Mouse (Mus musculus) liver (tissue): ENCODE results near the gene Tprg.

Experiments used
- DNase-seq: peaks from one replicate; pipeline ENCODE4 v3.0.0-alpha.2; 2020; ENCODE audit warnings: mixed read lengths

Gene Tprg

GRCm38 (mm10) chr16:25286517-25286916 is at the start of gene Tprg:
Gene Tprg (plus strand): TSS chr16:25286817.
- DNase-seq, result no peak

GRCm38 (mm10) chr16:25238274-25239050 is 48.2 kb upstream of the Tprg start:
- DNase-seq, result no peak

- no peak for DNase-seq
These were observed 37.7 kb upstream of the Tprg start for GRCm38 (mm10) chr16:25248889-25249288.

GRCm38 (mm10) chr16:25250129-25250749 is 36.4 kb upstream of the Tprg start:
- no peak for DNase-seq

GRCm38 (mm10) chr16:25251080-25251479 is 35.5 kb upstream of the Tprg start:
- DNase-seq, result no peak

GRCm38 (mm10) chr16:25254646-25255045 is 32.0 kb upstream of the Tprg start:
- no peak for DNase-seq

GRCm38 (mm10) chr16:25255186-25255585 is 31.4 kb upstream of the Tprg start:
- DNase-seq, result peak; percentile 3

- DNase-seq, result no peak
These were observed 30.9 kb upstream of the Tprg start for GRCm38 (mm10) chr16:25255603-25256260.

- no peak for DNase-seq
These were observed 24.3 kb upstream of the Tprg start for GRCm38 (mm10) chr16:25262306-25262705.

- no peak for DNase-seq
These were observed 23.7 kb upstream of the Tprg start for GRCm38 (mm10) chr16:25262965-25263364.

- DNase-seq, result peak; percentile 66
These were observed 23.0 kb upstream of the Tprg start for GRCm38 (mm10) chr16:25263520-25264149.

- no peak for DNase-seq
These were observed 21.4 kb upstream of the Tprg start for GRCm38 (mm10) chr16:25265177-25265576.

- DNase-seq, result no peak
These were observed 18.3 kb upstream of the Tprg start for GRCm38 (mm10) chr16:25268276-25268675.

- DNase-seq, result no peak
These were observed 4.1 kb upstream of the Tprg start for GRCm38 (mm10) chr16:25282563-25282962.

GRCm38 (mm10) chr16:25293753-25294152 is 7.1 kb downstream of the Tprg start:
- DNase-seq, result no peak

- DNase-seq, result no peak
These were observed 8.9 kb downstream of the Tprg start for GRCm38 (mm10) chr16:25295546-25295945.

- no peak for DNase-seq
These were observed 10.1 kb downstream of the Tprg start for GRCm38 (mm10) chr16:25296746-25297145.

- DNase-seq, result no peak
These were observed 11.6 kb downstream of the Tprg start for GRCm38 (mm10) chr16:25298204-25298603.

GRCm38 (mm10) chr16:25302616-25303015 is 16.0 kb downstream of the Tprg start:
- no peak for DNase-seq

- DNase-seq, result no peak
These were observed 27.4 kb downstream of the Tprg start for GRCm38 (mm10) chr16:25314006-25314405.

GRCm38 (mm10) chr16:25315090-25315489 is 28.5 kb downstream of the Tprg start:
- no peak for DNase-seq

GRCm38 (mm10) chr16:25325631-25326238 is 39.1 kb downstream of the Tprg start:
- DNase-seq, result no peak
